Mouse (Mus musculus) forebrain, postnatal 0 days (tissue): ENCODE results near the gene Ripply1. TPM values are rescaled to one million over a fixed set of nuclear protein-coding genes. Genes with fewer than 3 reads are reported as not detected.

Experiments
- ATAC-seq: fragments of 200-750 bp; cut with Nextera tagmentation; 2 replicates; pipeline ENCODE4 v1.8.0; 2017; ENCODE audit warnings: mild to moderate bottlenecking, moderate library complexity
- DNase-seq: peaks from one replicate; pipeline ENCODE4 v3.0.0-alpha.2; 2015
- H3K27ac ChIP-seq: fragments of 300-500 bp; sonication (generic); 2 replicates; pipeline ENCODE4 v1.5.1; 2014; ENCODE audit warnings: low read depth, mild to moderate bottlenecking, antibody characterized with exemption, low read length, moderate library complexity, mixed read lengths
- H3K27me3 ChIP-seq: fragments of 300-500 bp; sonication (generic); 2 replicates; pipeline ENCODE4 v1.6.1; 2014; ENCODE audit warnings: mild to moderate bottlenecking, low read length, mixed read lengths; ENCODE audit not compliant: insufficient read depth
- H3K36me3 ChIP-seq: fragments of 300-500 bp; sonication (generic); 2 replicates; pipeline ENCODE4 v1.6.1; 2014; ENCODE audit warnings: mild to moderate bottlenecking, moderate library complexity; ENCODE audit not compliant: insufficient read depth
- H3K4me1 ChIP-seq: fragments of 300-500 bp; sonication (generic); 2 replicates; pipeline ENCODE4 v1.6.1; 2014; ENCODE audit warnings: antibody characterized with exemption; ENCODE audit not compliant: insufficient read depth
- H3K4me2 ChIP-seq: fragments of 300-500 bp; sonication (generic); 2 replicates; pipeline ENCODE4 v1.6.1; 2014; ENCODE audit warnings: low read depth, mild to moderate bottlenecking, moderate library complexity
- H3K4me3 ChIP-seq: fragments of 300-500 bp; sonication (generic); 2 replicates; pipeline ENCODE4 v1.5.1; 2014; ENCODE audit warnings: low read depth, low read length, mixed read lengths
- H3K9ac ChIP-seq: fragments of 300-500 bp; sonication (generic); 2 replicates; pipeline ENCODE4 v1.6.1; 2014; ENCODE audit warnings: mild to moderate bottlenecking
- H3K9me3 ChIP-seq: fragments of 300-500 bp; sonication (generic); 2 replicates; pipeline ENCODE4 v1.6.1; 2016; ENCODE audit warnings: low read length
- CTCF ChIP-seq: sonication (generic); IDR thresholded peaks from 2 replicates; pipeline ENCODE4 v1.5.1; 2016; ENCODE audit warnings: antibody characterized with exemption, control low read depth, low read depth
- WGBS: fragments of 180-500 bp; shearing (Covaris S2); extraction: QIAGEN DNeasy Blood & Tissue Kit; methylation state at CpG from one replicate; pipeline ENCODE4 v1.1.7; 2014; 5-methylcytosine and 5-hydroxymethylcytosine counted together
- polyA plus RNA-seq: library from polyadenylated mRNA; unstranded; fragments of >200 nt; fragmentation: Nextera tagmentation; extraction: Ambion mirVana; gene quantifications from 2 replicates; pipeline ENCODE4 v1.2.1, GENCODE M21; 2015
- total RNA-seq: library from RNA; depleted of rRNA; stranded (reverse); fragments of >200 nt; gene quantifications from 2 replicates; pipeline ENCODE4 v1.2.3, GENCODE M21; 2014

The Ripply1 gene
- total and polyA plus RNA-seq, 2 experiments from 2014 or later, result not detected

DNA sequence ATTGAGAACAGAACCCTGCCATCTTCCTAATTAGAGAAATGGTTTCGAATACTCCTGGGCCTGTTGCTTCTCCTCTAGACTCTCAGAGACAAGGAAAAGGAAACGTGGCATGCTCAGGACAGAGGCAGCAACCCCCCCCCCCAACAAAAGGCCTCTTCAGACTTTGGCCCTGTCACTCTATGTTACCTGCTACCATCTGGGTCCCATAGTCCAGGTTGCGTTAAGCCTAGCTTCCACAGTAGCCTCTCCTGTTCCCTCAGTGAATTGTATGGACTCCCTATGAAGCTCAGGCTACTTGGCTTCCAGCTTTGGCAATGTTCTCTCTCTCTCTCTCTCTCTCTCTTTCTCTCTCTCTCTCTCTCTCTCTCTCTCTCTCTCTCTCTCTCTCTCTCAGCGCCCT, 590 bp downstream of the Ripply1 start:
- H3K4me1 ChIP-seq, result no peaks in the 10 kb centered on the region
- no peak overlapping the region for H3K9ac ChIP-seq
- no peak overlapping the region for H3K4me3 ChIP-seq
- ATAC-seq (no peak), DNase-seq (no peak)
- H3K4me2 ChIP-seq, result no peak overlapping the region
- TF ChIP-seq CTCF, result no peak
- H3K36me3 ChIP-seq, result no peaks in the 10 kb centered on the region
- H3K9me3 ChIP-seq, result no peaks in the 10 kb centered on the region
- H3K27ac ChIP-seq, result no peak overlapping the region
- 80% methylated on average over 4 of the region's 4 CpGs for WGBS
- no peaks in the 10 kb centered on the region for H3K27me3 ChIP-seq

DNA sequence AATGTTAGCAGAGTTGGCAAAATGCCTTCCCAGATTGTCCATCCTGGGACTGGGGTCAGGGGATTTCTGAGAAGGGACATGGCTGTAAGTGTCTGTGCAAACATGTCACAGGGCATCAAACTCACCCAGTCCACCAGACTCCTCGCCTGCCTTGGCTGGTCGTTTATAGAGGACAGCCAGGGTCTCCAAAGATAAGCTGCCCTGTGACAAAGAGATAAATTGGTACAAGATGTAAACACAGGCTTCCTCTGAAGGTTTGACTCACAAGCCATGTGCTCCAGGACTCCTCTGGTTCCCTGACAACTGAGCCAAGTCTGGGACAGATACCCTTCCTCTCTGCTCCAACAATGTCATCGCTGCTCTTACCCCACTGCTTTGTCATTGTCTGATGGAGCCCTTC, 1.2 kb downstream of the Ripply1 start:
- ATAC-seq, result no peak
- no peaks in the 10 kb centered on the region for H3K27me3 ChIP-seq
- no peaks in the 10 kb centered on the region for H3K9me3 ChIP-seq
- H3K27ac ChIP-seq, result no peak overlapping the region
- no peaks in the 10 kb centered on the region for H3K36me3 ChIP-seq
- 71% methylated on average over 3 of the region's 3 CpGs for whole genome bisulfite sequencing
- H3K4me1 ChIP-seq, result no peaks in the 10 kb centered on the region
- no peak overlapping the region for H3K4me2 ChIP-seq
- DNase-seq, result no peak
- H3K4me3 ChIP-seq, result no peak overlapping the region
- no peak overlapping the region for H3K9ac ChIP-seq
- no peak for TF ChIP-seq CTCF

DNA sequence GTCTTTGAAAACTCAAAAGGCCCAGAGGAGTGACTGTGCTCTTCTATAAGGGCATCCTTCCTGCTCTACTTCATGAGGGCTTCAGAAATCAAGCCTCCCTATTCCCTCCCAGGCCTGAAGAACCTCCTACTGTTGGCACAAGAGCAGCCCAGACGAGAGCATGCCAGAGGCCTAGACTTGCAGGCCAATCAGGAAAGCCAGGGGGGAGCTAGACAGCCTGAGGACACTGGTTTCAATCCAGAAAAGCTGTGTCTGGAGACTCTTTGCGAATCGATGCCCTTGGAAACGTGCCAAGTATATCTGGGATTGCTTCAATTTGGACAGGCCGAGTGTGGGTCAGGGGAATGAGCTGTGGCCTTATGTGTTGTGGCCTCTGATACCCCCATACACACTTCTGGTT, 2.8 kb downstream of the Ripply1 start:
- 60% methylated on average over 5 of the region's 5 CpGs for WGBS
- no peak overlapping the region for H3K4me3 ChIP-seq
- H3K36me3 ChIP-seq, result no peaks in the 10 kb centered on the region
- no peak overlapping the region for H3K4me2 ChIP-seq
- no peak for ATAC-seq
- H3K27me3 ChIP-seq, result no peaks in the 10 kb centered on the region
- no peaks in the 10 kb centered on the region for H3K4me1 ChIP-seq
- H3K9me3 ChIP-seq, result no peaks in the 10 kb centered on the region
- no peak overlapping the region for H3K9ac ChIP-seq
- no peak for DNase-seq
- TF ChIP-seq CTCF, result no peak
- H3K27ac ChIP-seq, result no peak overlapping the region

DNA sequence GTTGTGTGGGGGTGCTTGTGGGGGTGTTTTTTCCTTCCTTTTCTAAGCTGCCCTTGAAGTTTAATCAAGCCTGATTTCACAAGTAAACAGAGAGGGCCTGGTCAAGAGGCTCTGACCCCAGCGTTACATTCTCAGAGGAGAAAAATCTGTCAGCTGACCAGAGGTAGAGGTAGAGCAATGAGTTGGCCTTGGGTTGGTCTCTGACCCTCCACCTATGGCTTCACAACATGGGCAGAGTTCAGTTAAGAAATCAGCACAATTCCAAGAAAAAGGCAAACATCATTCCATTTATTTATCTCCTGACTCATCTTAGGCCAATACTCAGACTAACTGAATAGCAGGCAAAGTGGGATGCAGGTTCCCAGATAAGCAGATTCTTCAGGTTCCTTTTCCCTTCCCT, 3.3 kb downstream of the Ripply1 start:
- H3K4me1 ChIP-seq, result no peaks in the 10 kb centered on the region
- H3K4me3 ChIP-seq, result no peak overlapping the region
- 85% methylated on average over 1 of the region's 1 CpGs for WGBS
- H3K4me2 ChIP-seq, result no peak overlapping the region
- H3K9me3 ChIP-seq, result no peaks in the 10 kb centered on the region
- DNase-seq (no peak), ATAC-seq (no peak)
- H3K36me3 ChIP-seq, result no peaks in the 10 kb centered on the region
- no peak overlapping the region for H3K9ac ChIP-seq
- no peaks in the 10 kb centered on the region for H3K27me3 ChIP-seq
- no peak overlapping the region for H3K27ac ChIP-seq
- no peak for TF ChIP-seq CTCF

DNA sequence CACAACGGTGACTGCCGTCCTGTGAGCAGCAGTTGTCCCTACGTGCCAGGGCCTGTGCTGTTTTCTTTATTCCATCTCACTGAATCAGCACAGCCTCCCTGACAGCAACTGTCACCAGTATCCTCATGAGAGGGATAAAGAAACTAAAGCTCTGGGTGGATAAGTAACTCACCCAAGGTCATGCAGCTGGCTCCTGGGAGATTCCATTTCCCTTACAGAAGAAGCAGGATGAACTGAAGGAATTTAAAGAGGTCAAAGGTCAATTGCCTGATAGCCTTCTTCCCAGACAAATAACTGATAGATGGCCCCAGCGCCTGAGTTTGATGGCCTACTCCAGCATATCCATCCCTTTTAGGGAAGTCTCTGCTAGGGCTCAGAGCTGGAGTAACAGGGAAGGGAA, 4.8 kb downstream of the Ripply1 start:
- no peak overlapping the region for H3K9ac ChIP-seq
- ATAC-seq (no peak), DNase-seq (no peak)
- H3K4me3 ChIP-seq, result no peak overlapping the region
- no peaks in the 10 kb centered on the region for H3K36me3 ChIP-seq
- H3K27me3 ChIP-seq, result no peaks in the 10 kb centered on the region
- H3K27ac ChIP-seq, result no peak overlapping the region
- no peak overlapping the region for H3K4me2 ChIP-seq
- TF ChIP-seq CTCF, result no peak
- no peaks in the 10 kb centered on the region for H3K9me3 ChIP-seq
- 66% methylated on average over 4 of the region's 4 CpGs for WGBS
- no peaks in the 10 kb centered on the region for H3K4me1 ChIP-seq

DNA sequence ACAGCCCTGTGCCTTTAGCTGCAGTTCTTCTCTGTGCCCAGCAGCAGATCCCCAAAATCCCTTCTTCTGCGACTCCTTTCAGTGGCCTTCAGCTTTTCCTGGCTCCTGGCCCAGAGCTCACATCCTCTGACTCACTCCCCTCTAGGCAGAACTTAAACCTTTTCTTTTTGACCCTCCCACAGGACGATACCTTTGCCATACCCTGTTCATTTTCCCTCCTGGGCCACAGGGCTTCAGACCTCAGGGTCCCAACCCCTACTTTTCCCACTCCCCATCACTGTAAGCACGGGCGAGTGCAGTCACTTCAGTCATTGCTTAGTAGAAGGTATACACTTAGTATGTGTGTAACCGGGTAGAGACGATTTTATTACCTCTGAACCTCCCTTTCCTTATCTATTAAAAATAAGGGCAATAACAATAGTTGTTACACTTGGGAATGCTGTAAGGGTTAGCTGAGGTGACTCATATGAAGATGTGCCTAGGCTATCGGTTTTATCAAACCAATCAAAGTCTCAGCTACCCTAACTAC, 7.0 kb downstream of the Ripply1 start:
- no peak for DNase-seq
- Histone ChIP-seq H3K36me3 (no peaks in the 10 kb centered on the region), H3K4me2 (no peak overlapping the region), H3K4me3 (no peak overlapping the region), H3K27me3 (no peaks in the 10 kb centered on the region), H3K9ac (no peak overlapping the region), H3K4me1 (no peaks in the 10 kb centered on the region), H3K9me3 (no peaks in the 10 kb centered on the region), H3K27ac (no peak overlapping the region)
- ATAC-seq, result no peak
- TF ChIP-seq CTCF, result no peak
- 71% methylated on average over 7 of the region's 7 CpGs for WGBS

DNA sequence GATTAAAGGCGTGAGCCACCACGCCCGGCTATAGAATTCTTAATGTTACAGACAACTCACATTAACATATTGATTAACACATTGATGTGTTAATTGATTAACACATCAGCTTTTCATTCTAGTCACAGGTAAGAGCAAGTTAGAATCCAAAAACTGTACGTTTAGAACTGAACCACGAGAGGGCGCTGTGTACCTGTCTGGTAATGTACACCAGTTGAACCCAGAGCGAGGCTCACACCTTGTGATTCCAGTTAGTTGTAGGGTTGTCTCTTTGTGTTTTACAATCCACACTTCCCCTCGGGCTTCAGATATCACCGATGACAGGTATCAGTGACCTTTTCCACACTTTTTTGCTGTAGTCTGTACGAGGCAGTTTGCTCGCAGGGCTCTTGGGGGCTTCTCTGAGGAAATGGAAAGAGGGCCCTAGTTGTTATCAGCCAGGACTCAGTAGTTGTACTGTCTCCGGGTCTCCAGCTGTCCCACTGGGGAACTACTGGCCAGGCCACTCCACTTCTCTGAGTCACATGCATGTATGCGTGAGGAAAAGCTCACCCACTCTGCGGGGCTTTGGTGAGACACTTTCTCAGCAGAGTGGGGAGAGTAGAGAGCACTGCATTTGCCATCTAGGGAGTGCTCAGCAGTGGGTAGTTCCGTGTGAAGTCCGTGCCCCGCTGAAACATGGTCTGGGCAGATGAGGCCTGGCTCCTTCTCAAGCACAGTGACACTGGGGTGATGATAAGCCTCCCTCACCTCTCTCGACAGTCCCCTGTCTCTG, 7.7 kb downstream of the Ripply1 start:
- H3K27me3 ChIP-seq, result no peaks in the 10 kb centered on the region
- ATAC-seq (peak; percentile 8; the same call in 1 of the 2 replicates), DNase-seq (peak; percentile 50)
- 36% methylated on average over 18 of the region's 18 CpGs for WGBS
- no peak overlapping the region for H3K9ac ChIP-seq
- TF ChIP-seq CTCF, result peak; percentile 63
- H3K4me3 ChIP-seq, result no peak overlapping the region
- no peak overlapping the region for H3K4me2 ChIP-seq
- H3K9me3 ChIP-seq, result no peaks in the 10 kb centered on the region
- H3K27ac ChIP-seq, result no peak overlapping the region
- no peaks in the 10 kb centered on the region for H3K36me3 ChIP-seq
- no peaks in the 10 kb centered on the region for H3K4me1 ChIP-seq
